Comparison of ENCODE assay signal across 28 mouse cellular contexts in genomic region chr3:138774607-138774943, GRCm38 (mm10). TPM values are rescaled to one million over a fixed set of nuclear protein-coding genes. Genes with fewer than 3 reads are reported as not detected.
DNase-seq lines count a peak whose midpoint lies in the region; ATAC-seq and TF ChIP-seq lines count a peak whose summit lies in the region.
"Had no signal": no experiment of that assay in that cellular context is flagged by ENCODE, and none has a peak within 500 bp of the region (broad histone marks: within the 10 kb centered on the region; RNA-seq: fewer than 3 reads in every experiment).

No protein-coding gene starts in this region.

- peaks cover 11% of the 10 kb centered on the region for H3K4me1 ChIP-seq in hindbrain, postnatal 0 days (ENCODE audit: insufficient read depth, low read length)
- peaks cover 44% of the 10 kb centered on the region for H3K4me1 ChIP-seq in hindbrain, embryonic 10.5 days (replicated peaks)
- peaks cover 6% of the 10 kb centered on the region for H3K4me1 ChIP-seq in intestine, embryonic 15.5 days (replicated peaks)
- peaks cover 67% of the 10 kb centered on the region for H3K4me1 ChIP-seq in neural tube, embryonic 15.5 days

- no peak overlapping the region for H3K4me3 ChIP-seq in hindbrain, postnatal 0 days (ENCODE audit: low read length)
- no peak overlapping the region for H3K4me3 ChIP-seq in hindbrain, embryonic 10.5 days
- H3K4me3 ChIP-seq in intestine, embryonic 15.5 days (replicated peaks), result no peak overlapping the region
- H3K4me3 ChIP-seq in neural tube, embryonic 15.5 days (replicated peaks), result no peak overlapping the region
- H3K4me3 ChIP-seq: forebrain, embryonic 10.5 days; forebrain, embryonic 15.5 days; gastrocnemius, adult 2 months; heart, embryonic 13.5 days; hindbrain, embryonic 15.5 days had no signal

- no peaks in the 10 kb centered on the region for H3K36me3 ChIP-seq in hindbrain, postnatal 0 days (ENCODE audit: insufficient read depth, low read length)
- H3K36me3 ChIP-seq in hindbrain, embryonic 10.5 days, result no peaks in the 10 kb centered on the region
- no peaks in the 10 kb centered on the region for H3K36me3 ChIP-seq in intestine, embryonic 15.5 days
- H3K36me3 ChIP-seq in neural tube, embryonic 15.5 days, result no peaks in the 10 kb centered on the region
- H3K36me3 ChIP-seq: forebrain, embryonic 10.5 days; forebrain, embryonic 15.5 days; G1E; heart, embryonic 13.5 days; hindbrain, embryonic 15.5 days had no signal

- DNase-seq in hindbrain, postnatal 0 days (ENCODE audit: low spot score), result no peak
- DNase-seq in hindbrain, embryonic 10.5 days (ENCODE audit: low spot score), result no peak
- peak; percentile 73 for DNase-seq in NIH3T3 (ENCODE audit: low read depth)
- DNase-seq in ovary, adult 18-20 months (ENCODE audit: low spot score), result no peak
- no peak for DNase-seq in kidney, adult 18-20 months
- no peak for DNase-seq in gastrocnemius, adult 8-10 months (ENCODE audit: low spot score in 2 of 2)
- DNase-seq: adrenal gland, postnatal 25 days; cerebellum, postnatal 10 days; gastrocnemius, adult 2 months; heart, postnatal 10 days; kidney, adult 11 months; layer of hippocampus, postnatal 36 days; lung, adult 2 months; lung, postnatal 10 days; midbrain, embryonic 14.5 days; right cerebral cortex, postnatal 14 days; thymus, adult 2 months; thymus, postnatal 36 days had no signal

- H3K27ac ChIP-seq in hindbrain, postnatal 0 days, result 0 out of 2 replicates have a peak overlapping the region, but pooled peaks have one; percentile 36
- no peak overlapping the region for H3K27ac ChIP-seq in hindbrain, embryonic 10.5 days
- H3K27ac ChIP-seq in intestine, embryonic 15.5 days, result 0 out of 2 replicates have a peak overlapping the region, but pooled peaks have one; percentile 32
- H3K27ac ChIP-seq in neural tube, embryonic 15.5 days (replicated peaks), result peak overlapping the region; percentile 48; the same call in 1 of the 2 replicates
- H3K27ac ChIP-seq: forebrain, embryonic 10.5 days; gastrocnemius, adult 2 months; heart, embryonic 13.5 days; hindbrain, embryonic 15.5 days; liver, embryonic 14.5 days; macrophage had no signal

- no peak for TF ChIP-seq CTCF in hindbrain, postnatal 0 days (IDR thresholded peaks at IDR 0.05; ENCODE audit: low read depth)

- 56% methylated on average over 4 of the region's 4 CpGs for WGBS in hindbrain, postnatal 0 days
- 88% methylated on average over 4 of the region's 4 CpGs for WGBS in hindbrain, embryonic 10.5 days
- 45% methylated on average over 4 of the region's 4 CpGs for WGBS in intestine, embryonic 15.5 days
- WGBS in neural tube, embryonic 15.5 days, result 54% methylated on average over 4 of the region's 4 CpGs

- ATAC-seq in hindbrain, postnatal 0 days, result no peak
- peak; percentile 40; the same call in 1 of the 2 replicates for ATAC-seq in intestine, embryonic 15.5 days
- ATAC-seq in neural tube, embryonic 15.5 days (ENCODE audit: low FRiP score), result no peak
- ATAC-seq: forebrain, embryonic 15.5 days; Patski had no signal

- H3K9ac ChIP-seq in hindbrain, postnatal 0 days (replicated peaks; ENCODE audit: low read length), result no peak overlapping the region
- no peak overlapping the region for H3K9ac ChIP-seq in intestine, embryonic 15.5 days
- H3K9ac ChIP-seq in neural tube, embryonic 15.5 days (replicated peaks), result no peak overlapping the region
- H3K9ac ChIP-seq: forebrain, embryonic 15.5 days; heart, embryonic 13.5 days; hindbrain, embryonic 15.5 days; liver, embryonic 14.5 days had no signal

- no peaks in the 10 kb centered on the region for H3K27me3 ChIP-seq in hindbrain, postnatal 0 days (ENCODE audit: insufficient read depth, low read length)
- H3K27me3 ChIP-seq in hindbrain, embryonic 10.5 days (ENCODE audit: insufficient read depth, poor library complexity, severe bottlenecking), result no peaks in the 10 kb centered on the region
- no peaks in the 10 kb centered on the region for H3K27me3 ChIP-seq in intestine, embryonic 15.5 days (replicated peaks)
- no peaks in the 10 kb centered on the region for H3K27me3 ChIP-seq in neural tube, embryonic 15.5 days (replicated peaks)
- H3K27me3 ChIP-seq: forebrain, embryonic 15.5 days; heart, embryonic 13.5 days; hindbrain, embryonic 15.5 days; Patski had no signal

- no peak overlapping the region for H3K4me2 ChIP-seq in hindbrain, postnatal 0 days (ENCODE audit: low read depth, low read length)
- no peak overlapping the region for H3K4me2 ChIP-seq in intestine, embryonic 15.5 days (replicated peaks)
- no peak overlapping the region for H3K4me2 ChIP-seq in neural tube, embryonic 15.5 days
- H3K4me2 ChIP-seq: forebrain, embryonic 15.5 days; heart, embryonic 13.5 days; hindbrain, embryonic 15.5 days had no signal

- no peaks in the 10 kb centered on the region for H3K9me3 ChIP-seq in hindbrain, postnatal 0 days (ENCODE audit: low read length)
- H3K9me3 ChIP-seq in hindbrain, embryonic 10.5 days, result no peaks in the 10 kb centered on the region
- no peaks in the 10 kb centered on the region for H3K9me3 ChIP-seq in intestine, embryonic 15.5 days
- H3K9me3 ChIP-seq in neural tube, embryonic 15.5 days (replicated peaks), result no peaks in the 10 kb centered on the region
- H3K9me3 ChIP-seq: forebrain, embryonic 10.5 days; forebrain, embryonic 15.5 days; G1E; heart, embryonic 13.5 days; hindbrain, embryonic 15.5 days had no signal

RNA-seq across cellular contexts. Expression of gene Tspan5, which starts 32.6 kb away (rescaled TPM):
- 135 and 144 TPM in 2 replicates for total RNA-seq in hindbrain, postnatal 0 days (2014; rRNA removed)
- 85.6 and 86.0 TPM in 2 replicates for polyA plus RNA-seq in hindbrain, postnatal 0 days (2015; fragmentation: Nextera tagmentation; extraction: Ambion mirVana)
- polyA plus RNA-seq in hindbrain, embryonic 10.5 days (2016; fragmentation: Nextera tagmentation; extraction: Ambion mirVana), result 33.0 and 46.4 TPM in 2 replicates
- 17.8 and 18.4 TPM in 2 replicates for polyA plus RNA-seq in intestine, embryonic 15.5 days (2015; fragmentation: Nextera tagmentation; extraction: Ambion mirVana)
- 94.2 and 104 TPM in 2 replicates for polyA plus RNA-seq in neural tube, embryonic 15.5 days (2015; fragmentation: Nextera tagmentation; extraction: Ambion mirVana)
- total RNA-seq in gastrocnemius, adult 8-10 months (2022), result 1 to 10 TPM; 1.1 to 2.0 (median 1.7) TPM
- polyA plus RNA-seq: G1E had no signal
